Mouse (Mus musculus) E14TG2a.4 (cell line): Measurements from ENCODE around the gene Blvra.

Source experiments
- CTCF ChIP-seq: conservative IDR thresholded peaks from 2 replicates; pipeline ENCODE4 v1.5.1; 2014; ENCODE audit warnings: low read length
- NANOG ChIP-seq: IDR thresholded peaks from 2 replicates; pipeline ENCODE4 v1.6.1; 2014; ENCODE audit warnings: borderline replicate concordance, low read length, mixed read lengths
- POU5F1 ChIP-seq: IDR thresholded peaks from 2 replicates; pipeline ENCODE4 v1.6.1; 2014; ENCODE audit warnings: low read length, borderline replicate concordance

DNA sequence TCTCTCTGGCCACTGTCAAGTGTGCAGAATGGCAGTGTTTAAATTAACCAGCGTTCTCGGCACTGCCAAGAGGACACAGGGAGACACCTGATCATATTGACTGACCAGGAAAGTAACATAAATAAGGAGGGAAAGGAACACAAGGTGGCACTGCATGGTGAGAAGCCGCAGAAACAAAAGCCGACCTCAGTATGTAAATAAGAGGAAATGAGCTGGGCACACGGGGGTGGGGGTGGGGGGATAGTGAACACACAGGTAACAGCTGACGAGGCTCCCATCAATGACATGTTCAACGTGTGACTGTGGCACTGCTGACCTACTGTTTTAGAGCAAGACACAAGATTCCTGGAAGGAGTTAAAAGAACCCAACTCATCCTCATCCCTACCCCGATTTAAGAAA, 60.9 kb downstream of the Blvra start:
- TF ChIP-seq CTCF (no peak), NANOG (no peak), POU5F1 (no peak)
